Mouse (Mus musculus): ENCODE data around the gene Tenm2. TPM values are rescaled to one million over a fixed set of nuclear protein-coding genes. Genes with fewer than 3 reads are reported as not detected.

The Tenm2 gene
- total RNA-seq, 2 experiments from 2014 or later, result 0.07 TPM

DNA sequence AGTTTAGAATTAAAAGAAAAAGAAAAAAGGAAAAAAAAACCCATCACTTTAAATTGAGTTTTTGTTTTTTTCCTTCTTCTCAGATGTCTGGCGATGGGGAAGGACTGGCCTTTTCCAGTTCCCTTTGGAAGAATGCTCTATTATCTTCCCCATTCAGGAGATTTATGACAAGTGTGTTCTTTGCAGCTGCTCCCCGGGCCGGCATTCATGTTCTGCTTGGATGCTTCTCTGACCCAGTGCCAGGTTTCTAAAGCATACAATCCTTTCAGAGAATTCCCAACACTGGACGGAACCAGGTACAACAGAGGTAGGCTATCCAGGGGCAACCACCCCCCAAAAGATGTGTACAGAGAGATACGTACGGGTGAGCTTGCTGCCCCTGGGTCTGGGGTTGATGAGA, 1132.2 kb downstream of the Tenm2 start:
- DNase-seq, result no peak
- intact Hi-C loops (cut with DNase I), result no loop called here

DNA sequence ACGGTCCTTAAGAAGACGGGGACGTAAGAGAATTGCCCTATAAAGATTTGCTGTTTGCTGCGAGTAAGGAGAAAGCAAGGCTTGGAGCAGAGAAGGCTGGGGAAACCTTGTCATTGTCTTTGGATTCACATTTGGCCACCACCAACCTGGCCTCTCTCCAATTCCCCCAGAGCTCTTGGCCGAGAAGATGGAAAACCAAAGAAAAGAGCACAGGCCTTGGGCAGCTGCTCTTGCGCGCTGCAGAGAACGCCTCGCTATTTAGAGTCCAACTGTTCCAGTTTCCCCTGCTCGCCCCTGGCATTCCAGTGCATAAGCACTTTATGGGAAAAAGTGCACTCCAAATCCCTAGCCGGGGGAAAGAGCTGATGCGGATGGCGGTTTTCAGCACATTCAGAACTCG, 1139.5 kb downstream of the Tenm2 start:
- intact Hi-C loops (cut with DNase I), result no loop called here
- DNase-seq, result no peak

GRCm38 (mm10) chr11:36090210-36090609, 1145.6 kb downstream of the Tenm2 start:
- intact Hi-C loops (cut with DNase I), result no loop called here
- DNase-seq, result peak in 1 of 2 experiments; percentile 23

DNA sequence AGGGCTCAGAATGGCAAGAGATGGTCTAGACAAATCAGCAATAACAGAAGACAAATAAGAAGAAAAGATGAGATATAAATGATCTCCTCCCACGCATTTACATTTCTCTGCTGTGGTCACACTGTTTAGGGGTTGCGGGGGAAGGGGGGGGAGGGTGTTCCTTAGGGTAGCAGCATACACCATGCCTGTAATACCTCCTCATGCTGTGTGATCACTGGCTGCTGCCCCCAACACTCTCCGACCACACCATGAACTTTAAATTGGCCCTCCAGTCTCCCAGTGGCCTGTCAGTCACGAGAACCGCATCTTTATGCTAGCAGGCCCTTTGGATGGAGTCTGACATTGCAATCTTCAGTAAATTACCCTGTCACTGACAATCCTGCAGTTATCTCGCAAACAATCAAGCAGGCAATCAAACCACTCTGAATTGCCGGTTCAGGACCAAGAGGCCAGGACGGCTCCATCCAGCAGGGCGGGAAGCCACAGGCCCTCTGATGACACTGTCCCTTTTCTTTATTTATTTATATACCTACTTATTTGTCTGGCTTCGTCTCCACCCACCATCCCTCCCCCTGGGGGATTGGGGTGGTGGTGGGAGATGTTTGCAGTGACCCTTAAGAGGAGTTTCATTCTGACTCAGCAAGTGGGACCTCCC, 1154.2 kb downstream of the Tenm2 start:
- no peak for DNase-seq
- intact Hi-C loops (cut with DNase I), result no loop called here

GRCm38 (mm10) chr11:36080766-36081165, 1155.0 kb downstream of the Tenm2 start:
- intact Hi-C loops (cut with DNase I), result no loop called here
- DNase-seq, result no peak

- intact Hi-C loops (cut with DNase I), result no loop called here
- no peak for DNase-seq
Measured at GRCm38 (mm10) chr11:36078391-36078790, 1157.4 kb downstream of the Tenm2 start.

DNA sequence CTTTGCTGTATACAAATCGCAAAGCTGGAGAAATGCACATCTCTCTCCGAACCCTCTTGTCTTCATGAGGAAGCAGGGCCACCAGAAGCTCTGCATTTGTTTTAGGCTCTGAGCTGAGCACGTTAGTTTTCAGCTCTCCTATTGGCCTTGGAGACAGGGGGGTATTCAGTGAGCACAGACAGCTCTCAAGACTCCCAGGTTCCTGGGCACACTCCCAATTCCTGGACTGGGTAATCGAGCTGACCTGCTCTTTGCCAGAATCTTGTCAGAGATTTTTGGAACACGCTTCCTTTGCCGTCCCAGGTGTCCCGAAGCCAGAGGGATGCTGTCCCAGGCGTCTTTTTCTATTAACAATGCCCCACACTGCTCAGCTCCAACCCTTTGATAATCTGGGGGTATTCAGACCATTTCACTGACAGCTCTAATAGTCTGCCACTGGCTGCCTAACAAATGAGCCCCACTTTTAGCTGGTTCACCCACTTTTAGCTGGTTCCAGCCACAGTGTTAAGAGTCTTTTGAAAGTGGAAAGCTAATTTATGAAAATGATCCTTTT, 1161.7 kb downstream of the Tenm2 start:
- intact Hi-C loops (cut with DNase I), result no loop called here
- peak in 1 of 2 experiments; percentile 1 for DNase-seq

DNA sequence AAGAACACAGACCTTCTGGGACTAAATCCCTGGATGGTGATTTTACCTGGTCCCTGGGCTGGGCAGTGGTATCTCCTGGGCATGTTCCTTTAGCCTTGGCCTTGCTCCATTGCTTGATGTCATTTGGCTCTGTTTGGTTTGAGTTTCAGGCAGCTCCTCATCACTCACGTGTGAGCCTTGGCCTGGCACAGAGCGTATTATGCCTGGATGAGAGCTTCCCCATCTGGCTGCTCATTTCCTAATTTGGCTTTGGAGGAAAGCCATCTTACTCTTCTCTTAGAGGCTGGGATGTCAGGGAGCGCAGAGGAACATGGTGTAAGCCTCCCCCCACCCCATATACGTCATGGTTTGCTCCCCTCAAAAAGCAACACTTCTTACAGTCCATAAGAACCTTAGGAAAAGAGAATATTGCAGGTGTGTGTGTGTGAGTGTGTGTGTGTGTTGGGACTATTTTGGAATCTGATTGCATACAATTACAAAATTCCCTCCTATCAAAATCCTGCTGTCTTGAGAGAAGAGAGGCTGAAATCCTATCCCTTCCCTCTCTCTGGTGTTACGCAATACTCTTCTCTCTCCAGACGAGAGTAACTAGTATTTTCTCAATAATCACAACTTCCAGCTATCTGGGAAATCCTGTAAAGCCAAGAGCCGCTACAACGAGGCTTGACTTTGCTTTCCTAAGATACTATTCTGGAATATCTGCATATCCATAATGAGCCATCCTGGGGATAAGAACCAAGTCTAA, 1162.5 kb downstream of the Tenm2 start:
- DNase-seq, result peak; percentile 3 to 9
- intact Hi-C loops (cut with DNase I), result no loop called here

GRCm38 (mm10) chr11:36072646-36073045, 1163.1 kb downstream of the Tenm2 start:
- DNase-seq, result no peak
- intact Hi-C loops (cut with DNase I), result no loop called here

GRCm38 (mm10) chr11:36072038-36072437, 1163.7 kb downstream of the Tenm2 start:
- intact Hi-C loops (cut with DNase I), result no loop called here

GRCm38 (mm10) chr11:36059325-36059843, 1176.4 kb downstream of the Tenm2 start:
- intact Hi-C loops (cut with DNase I), result no loop called here
- DNase-seq, result no peak

More at GRCm38 (mm10) chr11:36072038-36072437, 1163.7 kb downstream of the Tenm2 start:
- no peak for DNase-seq

GRCm38 (mm10) chr11:36056525-36056924, 1179.2 kb downstream of the Tenm2 start:
- intact Hi-C loops (cut with DNase I), result no loop called here

DNA sequence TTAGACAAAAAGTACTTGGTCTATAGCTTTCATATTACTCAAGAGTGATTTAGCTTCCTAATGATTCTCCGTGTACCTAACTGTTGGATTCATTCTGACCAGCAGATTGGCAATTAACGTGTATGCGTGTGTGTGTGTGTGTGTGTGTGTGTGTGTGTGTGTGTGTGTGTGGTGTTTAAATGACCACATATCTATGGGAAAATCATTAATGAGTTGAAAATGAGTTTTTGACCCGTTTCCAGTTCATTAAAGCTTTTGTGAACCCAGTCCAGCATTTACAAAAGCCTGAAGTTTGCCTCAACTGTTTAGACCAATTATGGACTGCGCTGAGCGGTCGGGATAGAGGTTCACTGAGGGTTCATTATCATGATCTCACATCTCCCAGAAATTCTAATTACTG, 1181.4 kb downstream of the Tenm2 start:
- DNase-seq, result no peak
- intact Hi-C loops (cut with DNase I), result no loop called here

More at GRCm38 (mm10) chr11:36056525-36056924, 1179.2 kb downstream of the Tenm2 start:
- peak; percentile 34 to 46 for DNase-seq

DNA sequence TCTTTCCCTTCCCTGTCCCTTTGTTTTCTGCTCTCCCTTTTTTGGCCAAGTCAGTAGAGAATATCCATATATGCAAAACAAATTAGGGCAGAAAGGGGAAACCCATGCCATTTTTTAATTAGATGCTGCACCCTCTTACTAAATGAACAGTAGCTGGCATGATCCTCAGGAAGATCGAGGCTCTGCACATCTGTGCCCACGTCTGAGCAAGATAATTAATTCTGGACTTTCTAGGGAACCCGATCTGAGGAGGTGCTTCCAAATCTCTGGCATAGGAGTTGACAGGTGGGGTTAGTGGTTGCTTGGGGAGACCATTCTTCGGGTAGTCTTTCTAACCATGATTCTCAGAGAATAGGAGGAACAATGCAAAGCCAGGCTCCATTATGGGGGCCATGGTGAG, 1182.3 kb downstream of the Tenm2 start:
- no peak for DNase-seq
- intact Hi-C loops (cut with DNase I), result no loop called here

DNA sequence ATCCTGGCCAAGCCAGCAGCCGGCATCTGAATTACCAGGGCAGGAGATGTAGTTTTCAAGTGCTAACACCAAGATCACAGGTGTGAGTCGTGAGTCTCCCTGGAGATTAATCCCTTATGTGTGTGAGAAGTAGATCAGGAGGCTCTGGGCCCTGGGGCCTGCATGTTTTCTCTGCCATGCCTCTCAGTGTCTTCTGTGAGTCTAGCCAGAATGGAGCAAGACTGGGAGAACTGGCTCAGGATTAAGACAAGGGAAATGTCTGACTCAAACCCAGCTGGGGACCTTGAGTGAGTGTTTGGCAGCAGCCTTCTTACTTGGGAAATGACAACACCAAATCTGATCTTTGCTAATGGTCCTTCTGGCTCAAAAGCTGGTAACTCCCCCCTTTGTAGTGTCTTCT, 1183.2 kb downstream of the Tenm2 start:
- DNase-seq, result no peak
- intact Hi-C loops (cut with DNase I), result no loop called here

DNA sequence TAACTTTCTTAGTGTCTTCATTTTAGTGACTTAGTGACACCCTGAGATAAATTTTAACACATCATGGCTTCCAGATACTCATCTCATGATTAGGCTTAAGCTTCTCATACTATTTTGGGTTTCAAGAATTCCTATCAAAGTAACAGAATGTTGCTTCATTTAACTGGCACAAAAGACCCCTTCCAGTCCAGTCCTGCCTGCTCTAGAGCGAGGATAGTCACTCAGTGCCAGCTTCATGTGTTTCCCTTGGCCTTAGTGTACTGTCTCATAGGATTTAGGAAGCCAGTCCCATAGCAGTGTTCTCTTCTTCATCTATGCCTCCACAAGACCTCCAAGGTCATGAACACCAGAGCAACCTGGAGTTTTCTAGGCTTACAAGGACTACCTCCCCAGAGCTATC, 1183.7 kb downstream of the Tenm2 start:
- no peak for DNase-seq
- intact Hi-C loops (cut with DNase I), result no loop called here

DNA sequence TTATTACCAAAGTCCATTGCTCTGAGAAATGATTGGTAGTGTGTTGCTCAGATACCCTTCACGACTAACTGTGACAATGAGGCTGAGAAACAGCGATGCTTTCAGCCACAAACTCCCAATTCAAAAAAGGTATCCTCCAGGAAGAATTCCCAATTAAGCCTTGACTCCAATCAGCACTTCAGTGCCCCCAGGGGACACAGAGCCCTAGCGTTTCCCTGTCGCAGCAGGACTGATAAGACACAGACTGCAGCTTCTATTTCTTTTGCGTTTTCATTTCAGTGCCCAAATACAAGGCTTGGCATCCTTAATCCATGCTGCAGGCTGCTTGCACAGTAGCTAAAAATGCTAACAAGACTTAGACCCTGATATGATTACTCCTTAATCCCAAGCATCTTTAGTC, 1186.2 kb downstream of the Tenm2 start:
- no peak for DNase-seq
- intact Hi-C loops (cut with DNase I), result loop anchor here (5.0 to 10.0 kb wide), 3 partner anchors 333 to 1138 kb away; no protein-coding TSS in a partner anchor

- intact Hi-C loops (cut with DNase I), result loop anchor here (1.0 to 10.0 kb wide), 5 partner anchors 175 to 1142 kb away; no protein-coding TSS in a partner anchor
- DNase-seq, result peak; percentile 74 to 78
Measured at GRCm38 (mm10) chr11:36045681-36046276, 1190.0 kb downstream of the Tenm2 start.

DNA sequence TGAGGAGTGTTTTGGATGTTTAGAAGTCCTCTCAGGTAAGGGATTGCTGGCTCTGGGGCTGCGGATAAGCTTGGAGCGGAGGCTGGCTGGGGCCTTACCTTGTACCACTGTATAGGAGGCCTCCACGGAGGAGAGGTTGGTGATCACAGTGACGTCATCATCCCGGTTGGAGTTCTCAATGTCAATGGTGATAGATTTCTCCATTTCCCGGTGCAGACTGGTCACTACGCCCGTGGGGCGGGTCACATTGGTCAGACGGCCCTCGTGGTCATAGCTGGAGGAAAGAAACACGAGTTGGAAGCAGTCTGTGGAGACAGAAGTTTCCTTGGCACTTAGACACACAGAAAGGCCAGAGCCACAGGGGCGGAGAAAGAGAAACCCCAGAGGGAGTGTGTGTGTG, 1194.4 kb downstream of the Tenm2 start:
- no peak for DNase-seq
- intact Hi-C loops (cut with DNase I), result loop anchor here (10.0 kb wide), 1 partner anchor 453 kb away; no protein-coding TSS in a partner anchor

DNA sequence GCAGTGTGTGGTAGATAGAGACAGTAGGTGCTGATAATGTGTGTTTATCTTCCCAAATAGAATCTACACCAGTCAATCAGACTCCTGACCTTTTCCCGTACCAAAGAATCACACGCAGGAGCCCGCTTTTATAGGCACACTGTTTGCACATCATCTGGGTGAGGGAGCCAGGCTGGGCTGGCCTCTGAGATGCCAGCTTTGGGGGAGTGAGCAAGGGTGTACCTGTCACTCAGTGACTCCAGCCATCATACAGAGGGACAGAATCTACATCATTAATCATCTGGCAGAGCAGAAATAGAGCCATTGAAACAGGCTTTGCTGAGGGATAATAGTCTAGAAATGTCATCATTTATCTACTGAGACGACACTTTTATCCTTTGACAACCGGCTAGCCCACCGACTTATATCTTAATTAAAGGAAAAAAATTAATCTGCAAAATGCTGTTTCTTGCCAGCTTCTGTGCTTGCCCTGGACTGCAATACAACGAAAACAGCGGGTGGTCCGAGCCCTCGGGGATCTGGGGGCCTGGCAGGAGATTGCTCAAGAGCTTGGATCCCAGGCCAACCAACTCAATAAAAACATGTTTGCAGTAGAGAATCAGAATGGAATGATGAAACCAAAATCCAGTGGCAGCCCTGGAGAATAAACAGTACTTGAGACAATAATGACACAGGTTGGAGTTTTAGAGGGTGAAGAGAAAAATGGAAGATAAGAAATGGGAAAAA, 1195.1 kb downstream of the Tenm2 start:
- no peak for DNase-seq

More for the DNA sequence above, 1195.1 kb downstream of the Tenm2 start:
- intact Hi-C loops (cut with DNase I), result loop anchor here (10.0 kb wide), 1 partner anchor 454 kb away; no protein-coding TSS in a partner anchor
